Mouse (Mus musculus): ENCODE measurements around the gene Ptpn14. TPM values are rescaled to one million over a fixed set of nuclear protein-coding genes. Genes with fewer than 3 reads are reported as not detected.

Ptpn14 gene
- polyA plus RNA-seq, 1 experiment: 17.8 TPM

- Histone ChIP-seq H3K27me3 (ENCODE audit: control insufficient read depth, insufficient read depth, low read length) (no peaks in the 10 kb centered on the region), H3K4me1 (replicated peaks; ENCODE audit: control insufficient read depth, insufficient read depth, low read length) (peaks cover 26% of the 10 kb centered on the region), H3K4me3 (ENCODE audit: control insufficient read depth, insufficient read depth, low read length) (no peak overlapping the region), H3K36me3 (ENCODE audit: control insufficient read depth, insufficient read depth, low read length) (no peaks in the 10 kb centered on the region), H3K27ac (ENCODE audit: control insufficient read depth, insufficient read depth, low read length) (no peak overlapping the region)
- TF ChIP-seq POLR2A (IDR thresholded peaks at IDR 0.05; ENCODE audit: control insufficient read depth, extremely low read depth, insufficient read depth, low read length, poor library complexity): no peak
- no peak for TF ChIP-seq CTCF (IDR thresholded peaks at IDR 0.05; ENCODE audit: borderline replicate concordance, control insufficient read depth, extremely low read depth, insufficient read depth, low read length, poor library complexity)
- WGBS: 98% methylated on average over 4 of the region's 4 CpGs
- no peak for DNase-seq
These were observed 17.0 kb downstream of the Ptpn14 start for GRCm38 (mm10) chr1:189744914-189745710.

GRCm38 (mm10) chr1:189746520-189746919, 18.5 kb downstream of the Ptpn14 start:
- Histone ChIP-seq H3K4me1 (replicated peaks; ENCODE audit: control insufficient read depth, insufficient read depth, low read length) (peaks cover 26% of the 10 kb centered on the region), H3K4me3 (ENCODE audit: control insufficient read depth, insufficient read depth, low read length) (no peak overlapping the region), H3K27ac (ENCODE audit: control insufficient read depth, insufficient read depth, low read length) (peak overlapping the region; percentile 53; the same call in 1 of the 2 replicates), H3K36me3 (ENCODE audit: control insufficient read depth, insufficient read depth, low read length) (no peaks in the 10 kb centered on the region), H3K27me3 (ENCODE audit: control insufficient read depth, insufficient read depth, low read length) (no peaks in the 10 kb centered on the region)
- peak; percentile 23 for DNase-seq
- TF ChIP-seq POLR2A (IDR thresholded peaks at IDR 0.05; ENCODE audit: control insufficient read depth, extremely low read depth, insufficient read depth, low read length, poor library complexity) (no peak), CTCF (IDR thresholded peaks at IDR 0.05; ENCODE audit: borderline replicate concordance, control insufficient read depth, extremely low read depth, insufficient read depth, low read length, poor library complexity) (no peak)
- 0% methylated on average over 4 of the region's 4 CpGs for WGBS

- peaks cover 22% of the 10 kb centered on the region for H3K4me1 ChIP-seq (replicated peaks; ENCODE audit: control insufficient read depth, insufficient read depth, low read length)
- no peak for TF ChIP-seq POLR2A (IDR thresholded peaks at IDR 0.05; ENCODE audit: control insufficient read depth, extremely low read depth, insufficient read depth, low read length, poor library complexity)
- TF ChIP-seq CTCF (IDR thresholded peaks at IDR 0.05; ENCODE audit: borderline replicate concordance, control insufficient read depth, extremely low read depth, insufficient read depth, low read length, poor library complexity): no peak
- WGBS: 97% methylated on average over 4 of the region's 4 CpGs
- DNase-seq: no peak
- no peak overlapping the region for H3K27ac ChIP-seq (ENCODE audit: control insufficient read depth, insufficient read depth, low read length)
- H3K4me3 ChIP-seq (ENCODE audit: control insufficient read depth, insufficient read depth, low read length): no peak overlapping the region
- H3K27me3 ChIP-seq (ENCODE audit: control insufficient read depth, insufficient read depth, low read length): no peaks in the 10 kb centered on the region
- H3K36me3 ChIP-seq (ENCODE audit: control insufficient read depth, insufficient read depth, low read length): no peaks in the 10 kb centered on the region
These were observed 21.7 kb downstream of the Ptpn14 start for GRCm38 (mm10) chr1:189749789-189750188.

GRCm38 (mm10) chr1:189750233-189750632, 22.2 kb downstream of the Ptpn14 start:
- Histone ChIP-seq H3K27ac (ENCODE audit: control insufficient read depth, insufficient read depth, low read length) (no peak overlapping the region), H3K36me3 (ENCODE audit: control insufficient read depth, insufficient read depth, low read length) (no peaks in the 10 kb centered on the region), H3K4me3 (ENCODE audit: control insufficient read depth, insufficient read depth, low read length) (no peak overlapping the region), H3K27me3 (ENCODE audit: control insufficient read depth, insufficient read depth, low read length) (no peaks in the 10 kb centered on the region), H3K4me1 (replicated peaks; ENCODE audit: control insufficient read depth, insufficient read depth, low read length) (peaks cover 18% of the 10 kb centered on the region)
- WGBS: 90% methylated on average over 5 of the region's 5 CpGs
- no peak for DNase-seq
- TF ChIP-seq CTCF (IDR thresholded peaks at IDR 0.05; ENCODE audit: borderline replicate concordance, control insufficient read depth, extremely low read depth, insufficient read depth, low read length, poor library complexity) (no peak), POLR2A (IDR thresholded peaks at IDR 0.05; ENCODE audit: control insufficient read depth, extremely low read depth, insufficient read depth, low read length, poor library complexity) (no peak)

GRCm38 (mm10) chr1:189752245-189752644, 24.2 kb downstream of the Ptpn14 start:
- no peaks in the 10 kb centered on the region for H3K36me3 ChIP-seq (ENCODE audit: control insufficient read depth, insufficient read depth, low read length)
- no peak for DNase-seq
- WGBS: 57% methylated on average over 6 of the region's 6 CpGs
- H3K27ac ChIP-seq (ENCODE audit: control insufficient read depth, insufficient read depth, low read length): no peak overlapping the region
- TF ChIP-seq POLR2A (IDR thresholded peaks at IDR 0.05; ENCODE audit: control insufficient read depth, extremely low read depth, insufficient read depth, low read length, poor library complexity) (no peak), CTCF (IDR thresholded peaks at IDR 0.05; ENCODE audit: borderline replicate concordance, control insufficient read depth, extremely low read depth, insufficient read depth, low read length, poor library complexity) (no peak)
- H3K27me3 ChIP-seq (ENCODE audit: control insufficient read depth, insufficient read depth, low read length): no peaks in the 10 kb centered on the region
- H3K4me3 ChIP-seq (ENCODE audit: control insufficient read depth, insufficient read depth, low read length): no peak overlapping the region
- H3K4me1 ChIP-seq (replicated peaks; ENCODE audit: control insufficient read depth, insufficient read depth, low read length): peaks cover 10% of the 10 kb centered on the region

GRCm38 (mm10) chr1:189755072-189755471, 27.0 kb downstream of the Ptpn14 start:
- peaks cover 3% of the 10 kb centered on the region for H3K4me1 ChIP-seq (replicated peaks; ENCODE audit: control insufficient read depth, insufficient read depth, low read length)
- 96% methylated on average over 8 of the region's 8 CpGs for WGBS
- DNase-seq: no peak
- no peak for TF ChIP-seq POLR2A (IDR thresholded peaks at IDR 0.05; ENCODE audit: control insufficient read depth, extremely low read depth, insufficient read depth, low read length, poor library complexity)
- no peak for TF ChIP-seq CTCF (IDR thresholded peaks at IDR 0.05; ENCODE audit: borderline replicate concordance, control insufficient read depth, extremely low read depth, insufficient read depth, low read length, poor library complexity)
- no peak overlapping the region for H3K27ac ChIP-seq (ENCODE audit: control insufficient read depth, insufficient read depth, low read length)
- H3K4me3 ChIP-seq (ENCODE audit: control insufficient read depth, insufficient read depth, low read length): no peak overlapping the region
- no peaks in the 10 kb centered on the region for H3K27me3 ChIP-seq (ENCODE audit: control insufficient read depth, insufficient read depth, low read length)
- no peaks in the 10 kb centered on the region for H3K36me3 ChIP-seq (ENCODE audit: control insufficient read depth, insufficient read depth, low read length)

Measured in thymus, adult 2 months (tissue).